Mouse (Mus musculus) embryonic fibroblast, embryonic 13.5 days (primary cell): ENCODE data around the gene Gfra4.

Experiments
- CTCF ChIP-seq: IDR thresholded peaks from 2 replicates; pipeline ENCODE4 v1.5.1; 2011; ENCODE audit warnings: mild to moderate bottlenecking, control low read depth, low read length, moderate library complexity, borderline replicate concordance; ENCODE audit not compliant: insufficient read depth
- POLR2A ChIP-seq: IDR thresholded peaks from 2 replicates; pipeline ENCODE4 v1.6.1; 2011; ENCODE audit warnings: low read depth, mild to moderate bottlenecking, control low read depth, low read length, moderate library complexity

GRCm38 (mm10) chr2:131059781-131060540 lies 17.1 kb upstream of the Gfra4 start:
- TF ChIP-seq CTCF, result no peak
- TF ChIP-seq POLR2A, result no peak
